Mouse (Mus musculus): ENCODE measurements at regions not wholly inside any gene's neighbourhood (a gene's known extent, or its start where the extent isn't known, plus 50 kb on each side); places are given as distances from the start of the nearest gene placed in this dataset.

- Histone ChIP-seq H3K4me2 (replicated peaks) (no peak overlapping the region), H3K4me3 (replicated peaks; ENCODE audit: low read length) (no peak overlapping the region), H3K36me3 (replicated peaks; ENCODE audit: control insufficient read depth, insufficient read depth) (no peaks in the 10 kb centered on the region), H3K4me1 (replicated peaks; ENCODE audit: control insufficient read depth, insufficient read depth, low read length) (no peaks in the 10 kb centered on the region), H3K27ac (no peak overlapping the region), H3K9ac (no peak overlapping the region), H3K27me3 (ENCODE audit: control insufficient read depth, insufficient read depth, low read length) (no peaks in the 10 kb centered on the region), H3K9me3 (ENCODE audit: control insufficient read depth, low read length) (no peaks in the 10 kb centered on the region)
- DNase-seq (ENCODE audit: low spot score): no peak
- WGBS: 62% methylated on average over 10 of the region's 10 CpGs
- ATAC-seq (ENCODE audit: low FRiP score): no peak
These were observed 269.2 kb downstream of the Hivep2 start for GRCm38 (mm10) chr10:14234896-14235604.

DNA sequence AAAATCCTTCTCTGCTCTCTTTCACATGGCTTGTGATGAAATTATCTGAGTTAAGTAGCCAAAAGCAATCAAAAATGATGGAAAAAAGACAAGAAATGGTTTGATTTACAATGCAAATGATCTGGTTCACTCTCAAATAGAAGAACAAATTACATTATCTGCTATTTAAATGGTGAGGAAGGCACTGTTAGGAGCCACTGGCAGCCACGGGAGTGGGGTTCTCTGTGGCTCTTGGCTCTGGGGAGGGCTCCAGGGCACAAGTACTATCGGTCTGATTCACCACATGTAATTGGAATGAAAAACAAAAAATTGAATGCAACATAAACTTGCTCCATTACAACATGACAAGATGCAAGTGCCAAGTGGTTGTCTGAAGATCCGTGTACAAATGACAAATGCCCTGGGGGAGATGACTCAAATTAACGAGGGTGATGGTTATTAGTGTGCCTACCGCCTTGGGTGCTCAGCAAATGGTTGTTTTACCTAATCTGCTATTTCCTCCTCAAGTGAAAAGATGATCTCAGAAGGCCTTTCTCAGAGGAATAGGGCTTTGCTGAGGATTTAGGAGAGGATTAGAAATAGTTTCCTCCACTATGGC is 268.2 kb downstream of the Hivep2 start:
- no peak overlapping the region for H3K9ac ChIP-seq
- H3K4me2 ChIP-seq (replicated peaks): no peak overlapping the region
- no peak for DNase-seq (ENCODE audit: low spot score)
- H3K27ac ChIP-seq: no peak overlapping the region
- no peaks in the 10 kb centered on the region for H3K36me3 ChIP-seq (replicated peaks; ENCODE audit: control insufficient read depth, insufficient read depth)
- H3K9me3 ChIP-seq (ENCODE audit: control insufficient read depth, low read length): no peaks in the 10 kb centered on the region
- no peak for ATAC-seq (ENCODE audit: low FRiP score)
- H3K27me3 ChIP-seq (ENCODE audit: control insufficient read depth, insufficient read depth, low read length): no peaks in the 10 kb centered on the region
- no peaks in the 10 kb centered on the region for H3K4me1 ChIP-seq (replicated peaks; ENCODE audit: control insufficient read depth, insufficient read depth, low read length)
- H3K4me3 ChIP-seq (replicated peaks; ENCODE audit: low read length): no peak overlapping the region
- WGBS: 57% methylated on average over 5 of the region's 5 CpGs

DNA sequence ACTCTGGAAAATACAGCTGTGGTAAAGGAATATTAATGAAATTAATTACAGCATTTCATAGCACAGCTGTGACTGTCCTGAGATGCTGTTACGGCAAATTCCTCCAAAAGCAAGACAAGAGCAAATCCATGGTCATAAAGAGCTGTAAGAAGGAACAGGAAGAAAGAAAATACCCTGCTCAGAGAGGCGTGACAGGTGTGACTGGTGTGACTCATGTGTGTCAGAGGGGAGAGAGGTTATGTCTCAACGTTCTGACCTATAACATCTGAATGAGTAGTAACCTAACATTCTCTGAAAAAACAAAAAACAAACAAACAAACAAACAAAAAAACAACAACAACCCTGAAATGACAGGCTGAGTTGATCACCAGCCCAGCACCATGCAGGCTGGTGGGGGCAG is 267.5 kb downstream of the Hivep2 start:
- no peak overlapping the region for H3K4me2 ChIP-seq (replicated peaks)
- no peak overlapping the region for H3K4me3 ChIP-seq (replicated peaks; ENCODE audit: low read length)
- ATAC-seq (ENCODE audit: low FRiP score) (no peak), DNase-seq (ENCODE audit: low spot score) (no peak)
- WGBS: 78% methylated on average over 3 of the region's 3 CpGs
- H3K9ac ChIP-seq: no peak overlapping the region
- no peak overlapping the region for H3K27ac ChIP-seq
- no peaks in the 10 kb centered on the region for H3K4me1 ChIP-seq (replicated peaks; ENCODE audit: control insufficient read depth, insufficient read depth, low read length)
- no peaks in the 10 kb centered on the region for H3K9me3 ChIP-seq (ENCODE audit: control insufficient read depth, low read length)
- no peaks in the 10 kb centered on the region for H3K36me3 ChIP-seq (replicated peaks; ENCODE audit: control insufficient read depth, insufficient read depth)
- H3K27me3 ChIP-seq (ENCODE audit: control insufficient read depth, insufficient read depth, low read length): no peaks in the 10 kb centered on the region

- no peaks in the 10 kb centered on the region for H3K36me3 ChIP-seq (replicated peaks; ENCODE audit: control insufficient read depth, insufficient read depth)
- no peak overlapping the region for H3K9ac ChIP-seq
- no peak for ATAC-seq (ENCODE audit: low FRiP score)
- no peak for DNase-seq (ENCODE audit: low spot score)
- WGBS: 83% methylated on average over 1 of the region's 1 CpGs
- no peak overlapping the region for H3K4me3 ChIP-seq (replicated peaks; ENCODE audit: low read length)
- H3K27ac ChIP-seq: no peak overlapping the region
- no peaks in the 10 kb centered on the region for H3K27me3 ChIP-seq (ENCODE audit: control insufficient read depth, insufficient read depth, low read length)
- H3K9me3 ChIP-seq (ENCODE audit: control insufficient read depth, low read length): no peaks in the 10 kb centered on the region
- H3K4me2 ChIP-seq (replicated peaks): no peak overlapping the region
- H3K4me1 ChIP-seq (replicated peaks; ENCODE audit: control insufficient read depth, insufficient read depth, low read length): no peaks in the 10 kb centered on the region
These were observed 265.6 kb downstream of the Hivep2 start for GRCm38 (mm10) chr10:14231464-14231863.

- Histone ChIP-seq H3K9ac (no peak overlapping the region), H3K9me3 (ENCODE audit: control insufficient read depth, low read length) (no peaks in the 10 kb centered on the region), H3K36me3 (replicated peaks; ENCODE audit: control insufficient read depth, insufficient read depth) (no peaks in the 10 kb centered on the region), H3K27me3 (ENCODE audit: control insufficient read depth, insufficient read depth, low read length) (no peaks in the 10 kb centered on the region), H3K4me1 (replicated peaks; ENCODE audit: control insufficient read depth, insufficient read depth, low read length) (no peaks in the 10 kb centered on the region), H3K4me3 (replicated peaks; ENCODE audit: low read length) (no peak overlapping the region), H3K27ac (no peak overlapping the region), H3K4me2 (replicated peaks) (no peak overlapping the region)
- WGBS: 100% methylated on average over 1 of the region's 1 CpGs
- no peak for ATAC-seq (ENCODE audit: low FRiP score)
- no peak for DNase-seq (ENCODE audit: low spot score)
These were observed 251.4 kb downstream of the Hivep2 start for GRCm38 (mm10) chr10:14217284-14217683.

DNA sequence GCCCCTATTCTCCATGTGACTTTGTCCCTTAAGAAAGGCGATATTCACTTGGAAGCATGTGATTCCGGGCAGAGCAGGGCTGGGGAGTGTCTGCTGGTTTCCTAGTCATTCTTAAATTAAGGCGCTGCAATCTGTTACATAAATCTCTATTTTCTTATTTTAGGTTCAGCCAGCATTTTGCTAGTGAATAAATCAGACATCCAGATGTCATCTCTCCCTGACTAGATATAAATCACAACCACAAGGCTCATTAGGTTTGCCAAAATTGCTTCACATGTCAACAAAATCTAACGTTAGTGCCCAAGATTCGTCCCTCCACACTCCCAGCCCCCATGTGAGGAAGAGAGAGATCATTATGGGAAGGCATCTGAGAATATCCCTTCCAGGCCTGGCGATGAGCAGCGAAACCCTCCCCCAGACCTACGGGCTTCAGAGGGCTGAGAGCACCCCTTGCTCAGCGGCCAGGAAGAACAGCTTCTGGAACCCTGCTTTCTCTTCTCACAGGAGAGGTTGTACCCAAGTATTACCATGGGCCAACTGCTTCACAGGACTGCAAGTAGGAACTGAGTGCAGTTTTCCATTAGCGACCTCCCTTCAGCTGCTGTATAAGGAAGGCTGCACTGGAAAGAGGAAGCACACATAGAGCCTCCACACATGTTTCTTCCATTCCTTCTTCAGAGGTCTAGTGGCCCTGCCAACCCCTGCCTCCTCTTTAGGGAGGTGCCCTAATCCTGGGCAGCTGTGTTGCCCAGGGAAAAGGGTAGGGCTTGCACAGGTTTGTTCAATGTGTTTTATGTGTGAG is 250.5 kb downstream of the Hivep2 start:
- H3K27ac ChIP-seq: no peak overlapping the region
- no peak overlapping the region for H3K4me3 ChIP-seq (replicated peaks; ENCODE audit: low read length)
- no peaks in the 10 kb centered on the region for H3K9me3 ChIP-seq (ENCODE audit: control insufficient read depth, low read length)
- H3K4me2 ChIP-seq (replicated peaks): no peak overlapping the region
- no peaks in the 10 kb centered on the region for H3K4me1 ChIP-seq (replicated peaks; ENCODE audit: control insufficient read depth, insufficient read depth, low read length)
- H3K36me3 ChIP-seq (replicated peaks; ENCODE audit: control insufficient read depth, insufficient read depth): no peaks in the 10 kb centered on the region
- 81% methylated on average over 10 of the region's 10 CpGs for WGBS
- no peak overlapping the region for H3K9ac ChIP-seq
- DNase-seq (ENCODE audit: low spot score) (no peak), ATAC-seq (ENCODE audit: low FRiP score) (no peak)
- no peaks in the 10 kb centered on the region for H3K27me3 ChIP-seq (ENCODE audit: control insufficient read depth, insufficient read depth, low read length)

GRCm38 (mm10) chr10:14215512-14215911 is 249.6 kb downstream of the Hivep2 start:
- Histone ChIP-seq H3K4me1 (replicated peaks; ENCODE audit: control insufficient read depth, insufficient read depth, low read length) (no peaks in the 10 kb centered on the region), H3K4me2 (replicated peaks) (no peak overlapping the region), H3K9me3 (ENCODE audit: control insufficient read depth, low read length) (no peaks in the 10 kb centered on the region), H3K27ac (no peak overlapping the region), H3K9ac (no peak overlapping the region), H3K36me3 (replicated peaks; ENCODE audit: control insufficient read depth, insufficient read depth) (no peaks in the 10 kb centered on the region), H3K4me3 (replicated peaks; ENCODE audit: low read length) (no peak overlapping the region), H3K27me3 (ENCODE audit: control insufficient read depth, insufficient read depth, low read length) (no peaks in the 10 kb centered on the region)
- DNase-seq (ENCODE audit: low spot score) (no peak), ATAC-seq (ENCODE audit: low FRiP score) (no peak)
- 77% methylated on average over 4 of the region's 4 CpGs for WGBS

DNA sequence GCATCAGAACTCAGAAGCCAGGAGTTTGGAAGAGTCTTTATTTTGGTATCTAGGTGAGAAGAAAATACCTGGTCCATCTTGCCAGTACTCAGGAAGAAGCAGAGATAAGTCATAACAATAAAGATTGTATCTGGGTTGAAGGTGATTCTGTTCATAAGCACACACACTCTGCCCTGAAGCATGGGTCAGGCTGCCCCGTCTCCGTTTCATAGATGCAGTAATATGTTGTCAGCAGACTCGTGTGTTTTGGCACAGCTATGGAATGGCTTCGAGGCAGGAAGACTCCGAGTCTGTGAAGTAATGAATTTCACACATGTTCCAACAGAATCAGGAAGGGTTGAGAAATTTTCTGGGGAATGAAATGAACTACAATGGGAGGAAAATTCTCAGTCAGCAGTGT is 247.7 kb downstream of the Hivep2 start:
- Histone ChIP-seq H3K9me3 (ENCODE audit: control insufficient read depth, low read length) (no peaks in the 10 kb centered on the region), H3K4me1 (replicated peaks; ENCODE audit: control insufficient read depth, insufficient read depth, low read length) (no peaks in the 10 kb centered on the region), H3K4me3 (replicated peaks; ENCODE audit: low read length) (no peak overlapping the region), H3K27ac (no peak overlapping the region), H3K27me3 (ENCODE audit: control insufficient read depth, insufficient read depth, low read length) (no peaks in the 10 kb centered on the region), H3K4me2 (replicated peaks) (no peak overlapping the region), H3K36me3 (replicated peaks; ENCODE audit: control insufficient read depth, insufficient read depth) (no peaks in the 10 kb centered on the region), H3K9ac (no peak overlapping the region)
- 85% methylated on average over 5 of the region's 5 CpGs for WGBS
- ATAC-seq (ENCODE audit: low FRiP score) (no peak), DNase-seq (ENCODE audit: low spot score) (no peak)

GRCm38 (mm10) chr10:14211926-14212325 is 246.1 kb downstream of the Hivep2 start:
- Histone ChIP-seq H3K4me3 (replicated peaks; ENCODE audit: low read length) (no peak overlapping the region), H3K36me3 (replicated peaks; ENCODE audit: control insufficient read depth, insufficient read depth) (no peaks in the 10 kb centered on the region), H3K9me3 (ENCODE audit: control insufficient read depth, low read length) (no peaks in the 10 kb centered on the region), H3K4me1 (replicated peaks; ENCODE audit: control insufficient read depth, insufficient read depth, low read length) (no peaks in the 10 kb centered on the region), H3K27ac (no peak overlapping the region), H3K4me2 (replicated peaks) (no peak overlapping the region), H3K27me3 (ENCODE audit: control insufficient read depth, insufficient read depth, low read length) (no peaks in the 10 kb centered on the region), H3K9ac (no peak overlapping the region)
- WGBS: 75% methylated on average over 6 of the region's 6 CpGs
- DNase-seq (ENCODE audit: low spot score) (no peak), ATAC-seq (ENCODE audit: low FRiP score) (no peak)
